Mouse (Mus musculus) forebrain, postnatal 0 days (tissue): Measurements from ENCODE around the gene Hsp90ab1. TPM values are rescaled to one million over a fixed set of nuclear protein-coding genes. Genes with fewer than 3 reads are reported as not detected.

Experiments
- ATAC-seq: fragments of 200-750 bp; cut with Nextera tagmentation; 2 replicates; pipeline ENCODE4 v1.8.0; 2017; ENCODE audit warnings: mild to moderate bottlenecking, moderate library complexity
- DNase-seq: peaks from one replicate; pipeline ENCODE4 v3.0.0-alpha.2; 2015
- H3K27ac ChIP-seq: fragments of 300-500 bp; sonication (generic); 2 replicates; pipeline ENCODE4 v1.5.1; 2014; ENCODE audit warnings: low read depth, mild to moderate bottlenecking, antibody characterized with exemption, low read length, moderate library complexity, mixed read lengths
- H3K27me3 ChIP-seq: fragments of 300-500 bp; sonication (generic); 2 replicates; pipeline ENCODE4 v1.6.1; 2014; ENCODE audit warnings: mild to moderate bottlenecking, low read length, mixed read lengths; ENCODE audit not compliant: insufficient read depth
- H3K36me3 ChIP-seq: fragments of 300-500 bp; sonication (generic); 2 replicates; pipeline ENCODE4 v1.6.1; 2014; ENCODE audit warnings: mild to moderate bottlenecking, moderate library complexity; ENCODE audit not compliant: insufficient read depth
- H3K4me1 ChIP-seq: fragments of 300-500 bp; sonication (generic); 2 replicates; pipeline ENCODE4 v1.6.1; 2014; ENCODE audit warnings: antibody characterized with exemption; ENCODE audit not compliant: insufficient read depth
- H3K4me2 ChIP-seq: fragments of 300-500 bp; sonication (generic); 2 replicates; pipeline ENCODE4 v1.6.1; 2014; ENCODE audit warnings: low read depth, mild to moderate bottlenecking, moderate library complexity
- H3K4me3 ChIP-seq: fragments of 300-500 bp; sonication (generic); 2 replicates; pipeline ENCODE4 v1.5.1; 2014; ENCODE audit warnings: low read depth, low read length, mixed read lengths
- H3K9ac ChIP-seq: fragments of 300-500 bp; sonication (generic); 2 replicates; pipeline ENCODE4 v1.6.1; 2014; ENCODE audit warnings: mild to moderate bottlenecking
- H3K9me3 ChIP-seq: fragments of 300-500 bp; sonication (generic); 2 replicates; pipeline ENCODE4 v1.6.1; 2016; ENCODE audit warnings: low read length
- CTCF ChIP-seq: sonication (generic); IDR thresholded peaks from 2 replicates; pipeline ENCODE4 v1.5.1; 2016; ENCODE audit warnings: antibody characterized with exemption, control low read depth, low read depth
- WGBS: fragments of 180-500 bp; shearing (Covaris S2); extraction: QIAGEN DNeasy Blood & Tissue Kit; methylation state at CpG from one replicate; pipeline ENCODE4 v1.1.7; 2014; 5-methylcytosine and 5-hydroxymethylcytosine counted together
- polyA plus RNA-seq: library from polyadenylated mRNA; unstranded; fragments of >200 nt; fragmentation: Nextera tagmentation; extraction: Ambion mirVana; gene quantifications from 2 replicates; pipeline ENCODE4 v1.2.1, GENCODE M21; 2015
- total RNA-seq: library from RNA; depleted of rRNA; stranded (reverse); fragments of >200 nt; gene quantifications from 2 replicates; pipeline ENCODE4 v1.2.3, GENCODE M21; 2014; rRNA removed

The Hsp90ab1 gene
- total and polyA plus RNA-seq, 2 experiments from 2014 or later = 1,351 to 1,497 TPM

DNA sequence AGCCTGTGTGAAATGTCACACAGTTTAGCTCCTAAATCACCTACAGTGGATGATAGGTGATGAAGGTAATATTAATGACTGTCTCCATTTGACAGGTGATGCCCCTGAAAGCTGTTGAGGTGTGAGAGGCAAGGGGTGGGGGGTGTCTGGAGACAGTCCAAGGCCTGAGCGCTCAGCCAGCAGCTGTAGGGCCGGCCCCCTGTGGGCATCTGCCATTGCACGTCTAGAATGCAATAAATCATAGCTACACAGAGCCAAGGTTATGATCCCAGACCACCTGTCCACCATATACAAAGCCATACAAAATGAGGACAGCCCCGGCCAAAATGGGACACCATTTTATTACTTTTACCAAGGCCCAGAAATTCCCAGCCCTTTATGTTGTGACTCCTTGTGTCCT lies 48.1 kb downstream of the Hsp90ab1 start:
- Histone ChIP-seq H3K9ac (no peak overlapping the region), H3K4me1 (peaks cover 12% of the 10 kb centered on the region; the same call in 1 of the 2 replicates), H3K36me3 (0 out of 2 replicates have a peak, but pooled peaks cover 7% of the 10 kb centered on the region), H3K9me3 (no peaks in the 10 kb centered on the region), H3K4me2 (no peak overlapping the region), H3K27me3 (no peaks in the 10 kb centered on the region), H3K4me3 (no peak overlapping the region), H3K27ac (no peak overlapping the region)
- TF ChIP-seq CTCF = no peak
- ATAC-seq = no peak
- WGBS = 61% methylated on average over 4 of the region's 4 CpGs
- DNase-seq = no peak

DNA sequence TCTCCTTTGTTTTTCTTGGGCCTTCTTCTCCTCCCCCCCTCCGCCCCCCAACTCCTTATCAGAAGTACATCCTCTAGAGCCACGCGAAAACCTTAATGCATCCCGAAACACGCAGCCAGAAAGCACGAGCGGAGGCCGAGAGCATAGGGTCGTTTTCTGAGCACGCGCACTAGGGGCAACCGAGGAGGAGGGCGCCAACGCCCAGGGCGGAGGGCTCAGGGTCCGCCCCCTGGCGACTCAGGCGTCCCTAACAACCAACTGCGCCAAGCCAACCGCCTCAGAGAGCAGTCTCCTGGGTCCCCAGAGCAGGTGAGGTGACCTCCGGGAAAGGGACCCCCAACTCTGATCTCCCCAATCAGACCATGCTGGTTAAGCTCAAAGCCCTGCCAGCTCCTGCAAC lies 49.8 kb downstream of the Hsp90ab1 start, which contains the start of gene Tcte1:
Gene Tcte1 (plus strand): TSS at position 172 of the 400 bp plus-strand sequence.
- peak; percentile 31; the same call in 1 of the 2 replicates for TF ChIP-seq CTCF
- H3K9me3 ChIP-seq = no peaks in the 10 kb centered on the region
- peaks cover 15% of the 10 kb centered on the region; the same call in 1 of the 2 replicates for H3K36me3 ChIP-seq
- peak; percentile 88 for ATAC-seq
- peak within 1 kb of the TSS; percentile 38 for H3K4me3 ChIP-seq
- DNase-seq = peak; percentile 81
- H3K4me2 ChIP-seq = peak within 1 kb of the TSS; percentile 71
- H3K27me3 ChIP-seq = no peaks in the 10 kb centered on the region
- H3K4me1 ChIP-seq = peaks cover 12% of the 10 kb centered on the region; the same call in 1 of the 2 replicates
- H3K9ac ChIP-seq = peak within 1 kb of the TSS; percentile 53
- under 1% methylated on average over 21 of the region's 21 CpGs for WGBS
- H3K27ac ChIP-seq = no peak within 1 kb of the TSS

DNA sequence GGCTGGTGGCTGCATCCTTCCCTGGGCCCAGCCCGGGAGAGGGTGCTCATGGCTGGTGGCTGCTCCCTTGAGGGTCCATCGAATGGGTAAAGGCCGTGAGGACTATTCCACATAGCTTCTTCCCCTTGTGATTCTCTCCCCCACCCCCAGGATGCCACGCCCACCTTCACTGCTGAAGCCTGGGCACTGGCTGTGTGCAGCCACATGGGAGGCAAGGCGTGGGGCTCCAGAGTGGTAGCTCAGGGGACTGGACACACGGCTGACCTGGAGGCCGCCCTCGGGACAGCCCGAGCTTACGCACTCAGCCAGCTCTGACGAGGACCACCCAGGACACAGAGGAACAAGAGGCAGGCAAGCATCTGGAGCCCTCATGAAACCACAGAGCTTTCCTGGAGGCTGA lies 52.9 kb downstream of the Hsp90ab1 start:
- no peak overlapping the region for H3K4me3 ChIP-seq
- 85% methylated on average over 11 of the region's 11 CpGs for WGBS
- no peak for TF ChIP-seq CTCF
- ATAC-seq (no peak), DNase-seq (no peak)
- no peak overlapping the region for H3K27ac ChIP-seq
- H3K9ac ChIP-seq = no peak overlapping the region
- H3K9me3 ChIP-seq = no peaks in the 10 kb centered on the region
- H3K27me3 ChIP-seq = no peaks in the 10 kb centered on the region
- H3K4me1 ChIP-seq = peaks cover 12% of the 10 kb centered on the region; the same call in 1 of the 2 replicates
- H3K4me2 ChIP-seq = no peak overlapping the region
- peaks cover 18% of the 10 kb centered on the region for H3K36me3 ChIP-seq

DNA sequence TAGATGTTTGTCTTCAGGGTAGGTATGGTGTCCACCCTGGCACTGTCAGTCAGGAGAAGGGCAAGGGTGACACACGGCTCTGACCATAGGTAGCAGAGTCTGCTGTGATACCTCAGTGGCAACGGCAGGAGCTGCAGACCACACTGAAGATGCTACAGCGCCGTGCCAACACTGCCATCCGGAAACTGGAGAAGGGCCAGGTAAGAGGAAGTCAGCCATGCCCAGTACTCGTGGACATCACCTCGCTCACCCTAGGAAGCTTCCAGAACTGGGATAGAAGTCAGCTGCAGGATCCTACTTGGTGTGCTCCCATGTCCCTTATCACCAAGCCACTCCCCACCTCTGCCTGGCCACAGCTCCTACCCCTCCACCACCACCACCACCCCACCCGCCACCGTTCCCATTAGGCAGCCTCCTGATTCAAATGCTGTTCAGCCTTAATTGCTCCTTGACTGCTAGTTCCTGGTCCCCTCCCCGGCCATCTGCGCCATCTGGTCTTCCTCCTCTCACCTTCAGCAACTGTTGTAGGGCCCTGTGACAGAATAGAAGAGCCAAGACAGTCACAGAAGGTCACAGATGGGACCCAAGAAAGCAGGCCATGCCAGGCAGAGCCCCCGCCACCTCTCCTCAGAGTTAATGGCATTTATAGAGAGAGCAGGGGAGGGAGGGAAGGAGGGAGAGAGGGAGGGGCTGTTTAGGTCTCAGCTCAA lies 54.1 kb downstream of the Hsp90ab1 start:
- no peak for ATAC-seq
- no peak for DNase-seq
- peaks cover 18% of the 10 kb centered on the region for H3K36me3 ChIP-seq
- no peak overlapping the region for H3K4me3 ChIP-seq
- no peaks in the 10 kb centered on the region for H3K9me3 ChIP-seq
- no peak overlapping the region for H3K9ac ChIP-seq
- H3K4me1 ChIP-seq = peaks cover 12% of the 10 kb centered on the region; the same call in 1 of the 2 replicates
- no peak overlapping the region for H3K4me2 ChIP-seq
- TF ChIP-seq CTCF = no peak
- no peaks in the 10 kb centered on the region for H3K27me3 ChIP-seq
- H3K27ac ChIP-seq = no peak overlapping the region
- 80% methylated on average over 12 of the region's 12 CpGs for WGBS

Other genes with a start within 250 kb of the Hsp90ab1 start
- gene Cdc5l, start 139.5 kb downstream of the Hsp90ab1 start, total RNA-seq = 49.5 and 72.6 TPM in 2 replicates
- gene Cdc5l, start 139.5 kb downstream of the Hsp90ab1 start, polyA plus RNA-seq = 46.9 and 55.3 TPM in 2 replicates
- gene Spats1, start 97.9 kb downstream of the Hsp90ab1 start, total RNA-seq = 0.92 and 1.6 TPM in 2 replicates
- 1.3 and 2.7 TPM in 2 replicates for gene Spats1, start 97.9 kb downstream of the Hsp90ab1 start, polyA plus RNA-seq
- 19.2 and 20.8 TPM in 2 replicates for gene Aars2, start 66.4 kb downstream of the Hsp90ab1 start, total RNA-seq
- gene Aars2, start 66.4 kb downstream of the Hsp90ab1 start, polyA plus RNA-seq = 10.9 and 12.0 TPM in 2 replicates
- 1.0 and 1.4 TPM in 2 replicates for gene Tcte1, start 49.8 kb downstream of the Hsp90ab1 start, total RNA-seq
- gene Tcte1, start 49.8 kb downstream of the Hsp90ab1 start, polyA plus RNA-seq = 4.7 and 5.7 TPM in 2 replicates
- gene Tmem151b, start 23.6 kb downstream of the Hsp90ab1 start, total RNA-seq = 79.2 and 79.6 TPM in 2 replicates
- gene Tmem151b, start 23.6 kb downstream of the Hsp90ab1 start, polyA plus RNA-seq = 32.2 and 33.7 TPM in 2 replicates
- 2.8 and 3.1 TPM in 2 replicates for gene Nfkbie, start 17.6 kb downstream of the Hsp90ab1 start, total RNA-seq
- 2.2 and 2.7 TPM in 2 replicates for gene Nfkbie, start 17.6 kb downstream of the Hsp90ab1 start, polyA plus RNA-seq
- 80.9 and 87.0 TPM in 2 replicates for gene Slc35b2, start 9.4 kb downstream of the Hsp90ab1 start, total RNA-seq
- 83.8 and 89.6 TPM in 2 replicates for gene Slc35b2, start 9.4 kb downstream of the Hsp90ab1 start, polyA plus RNA-seq
- 68.3 and 84.5 TPM in 2 replicates for gene Slc29a1, start 26.3 kb upstream of the Hsp90ab1 start, total RNA-seq
- 76.2 and 84.4 TPM in 2 replicates for gene Slc29a1, start 26.3 kb upstream of the Hsp90ab1 start, polyA plus RNA-seq
- not detected in 2 replicates for gene Mymx, start 28.8 kb upstream of the Hsp90ab1 start, total RNA-seq
- gene Mymx, start 28.8 kb upstream of the Hsp90ab1 start, polyA plus RNA-seq = not detected in 2 replicates
- 0.85 and 1.3 TPM in 2 replicates for gene Capn11, start 86.1 kb upstream of the Hsp90ab1 start, total RNA-seq
- 0.06 and 1.5 TPM in 2 replicates for gene Capn11, start 86.1 kb upstream of the Hsp90ab1 start, polyA plus RNA-seq
- gene Mrpl14, start 113.1 kb upstream of the Hsp90ab1 start, total RNA-seq = 25.3 and 40.2 TPM in 2 replicates
- 98.6 and 120 TPM in 2 replicates for gene Mrpl14, start 113.1 kb upstream of the Hsp90ab1 start, polyA plus RNA-seq
- 198 and 228 TPM in 2 replicates for gene Tmem63b, start 113.6 kb upstream of the Hsp90ab1 start, total RNA-seq
- gene Tmem63b, start 113.6 kb upstream of the Hsp90ab1 start, polyA plus RNA-seq = 109 and 131 TPM in 2 replicates
- not detected in 2 replicates for gene 1600014C23Rik, start 160.6 kb upstream of the Hsp90ab1 start, total RNA-seq
- gene 1600014C23Rik, start 160.6 kb upstream of the Hsp90ab1 start, polyA plus RNA-seq = not detected in 2 replicates